ENCODE assay signal across 25 mouse cellular contexts in genomic region chrX:13606741-13607140, GRCm38 (mm10). TPM values are rescaled to one million over a fixed set of nuclear protein-coding genes. Genes with fewer than 3 reads are reported as not detected.
"Had no signal": no experiment of that assay in that cellular context is flagged by ENCODE, and none has a peak within 500 bp of the region (broad histone marks: within the 10 kb centered on the region; RNA-seq: fewer than 3 reads in every experiment).

No protein-coding gene starts in this region.

- H3K27ac ChIP-seq: layer of hippocampus, adult 2 months; left cerebral cortex, adult 2 months; limb, embryonic 12.5 days; limb, embryonic 15.5 days; liver, embryonic 14.5 days; midbrain, embryonic 10.5 days; midbrain, embryonic 13.5 days; neural tube, embryonic 13.5 days; stomach, embryonic 15.5 days had no signal

- DNase-seq: kidney, adult 11 months; kidney, adult 9 months; kidney, postnatal 14 days; kidney, postnatal 4 days; left cerebral cortex, postnatal 4 days; liver, postnatal 0 days; lung, embryonic 14.5 days; retina, postnatal 1 day; right cerebral cortex, postnatal 25 days; spleen, adult 18-20 months; thymus, adult 18-20 months; thymus, postnatal 4 days had no signal

- H3K4me1 ChIP-seq: limb, embryonic 12.5 days; limb, embryonic 15.5 days; midbrain, embryonic 10.5 days; midbrain, embryonic 13.5 days; neural tube, embryonic 13.5 days; stomach, embryonic 15.5 days had no signal

- H3K4me3 ChIP-seq: layer of hippocampus, adult 2 months; left cerebral cortex, adult 2 months; limb, embryonic 12.5 days; limb, embryonic 15.5 days; megakaryocyte, embryonic 14.5 days; midbrain, embryonic 10.5 days; midbrain, embryonic 13.5 days; myocyte; neural tube, embryonic 13.5 days; stomach, embryonic 15.5 days had no signal

RNA-seq across cellular contexts. Expression of gene Gpr34, which starts 25.1 kb away (rescaled TPM):
- polyA plus RNA-seq: myocyte had no signal

RNA-seq across cellular contexts. Expression of gene Gpr82, which starts 54.4 kb away (rescaled TPM):
- total RNA-seq: layer of hippocampus, postnatal 25 days; left cerebral cortex, adult 2 months; left cerebral cortex, postnatal 14 days; left cerebral cortex, postnatal 4 days had no signal
- polyA plus RNA-seq: liver, embryonic 14.5 days; liver, postnatal 0 days had no signal
